Mouse (Mus musculus): ENCODE measurements around the gene Olfr1369-ps1.

Gene Olfr1369-ps1

GRCm38 (mm10) chr13:21111183-21111582, at the start of gene Olfr1369-ps1:
Gene Olfr1369-ps1, plus strand, starts transcription at chr13:21111483.
- 58% methylated on average over 3 of the region's 3 CpGs for WGBS

GRCm38 (mm10) chr13:21066021-21066420, 45.3 kb upstream of the Olfr1369-ps1 start:
- 82% methylated on average over 2 of the region's 2 CpGs for WGBS

- WGBS: 84% methylated on average over 3 of the region's 3 CpGs
Measured at GRCm38 (mm10) chr13:21074847-21075246, 36.4 kb upstream of the Olfr1369-ps1 start, which contains the start of gene Olfr1370. Gene Olfr1370, minus strand, starts transcription at chr13:21074947.

- WGBS: 72% methylated on average over 2 of the region's 2 CpGs
Measured at GRCm38 (mm10) chr13:21082686-21083085, 28.6 kb upstream of the Olfr1369-ps1 start.

- 97% methylated on average over 3 of the region's 3 CpGs for WGBS
Measured at GRCm38 (mm10) chr13:21109759-21110158, 1.5 kb upstream of the Olfr1369-ps1 start.

- WGBS: 91% methylated on average over 6 of the region's 6 CpGs
Measured at GRCm38 (mm10) chr13:21110441-21110840, 842 bp upstream of the Olfr1369-ps1 start.

GRCm38 (mm10) chr13:21114121-21114520, 2.8 kb downstream of the Olfr1369-ps1 start:
- WGBS: 79% methylated on average over 4 of the region's 4 CpGs

GRCm38 (mm10) chr13:21129339-21129738, 18.1 kb downstream of the Olfr1369-ps1 start, which contains the start of gene Olfr263:
Gene Olfr263, plus strand, starts transcription at chr13:21129639.
- 78% methylated on average over 3 of the region's 3 CpGs for WGBS

- WGBS: 62% methylated on average over 8 of the region's 8 CpGs
Measured at GRCm38 (mm10) chr13:21142421-21142820, 31.1 kb downstream of the Olfr1369-ps1 start.

- 81% methylated on average over 4 of the region's 4 CpGs for WGBS
Measured at GRCm38 (mm10) chr13:21145767-21146166, 34.5 kb downstream of the Olfr1369-ps1 start, which contains the start of gene Olfr1368. Gene Olfr1368, minus strand, starts transcription at chr13:21145867.

GRCm38 (mm10) chr13:21155888-21156287, 44.6 kb downstream of the Olfr1369-ps1 start:
- 85% methylated on average over 5 of the region's 5 CpGs for WGBS

GRCm38 (mm10) chr13:21158071-21158470, 46.8 kb downstream of the Olfr1369-ps1 start:
- WGBS: 19% methylated on average over 9 of the region's 9 CpGs

GRCm38 (mm10) chr13:21158785-21159474, 47.6 kb downstream of the Olfr1369-ps1 start:
- WGBS: 2% methylated on average over 19 of the region's 19 CpGs

- under 1% methylated on average over 15 of the region's 15 CpGs for WGBS
Measured at GRCm38 (mm10) chr13:21159475-21159819, 48.2 kb downstream of the Olfr1369-ps1 start.

- WGBS: under 1% methylated on average over 16 of the region's 16 CpGs
Measured at GRCm38 (mm10) chr13:21160041-21160511, 48.8 kb downstream of the Olfr1369-ps1 start.

- WGBS: under 1% methylated on average over 32 of the region's 32 CpGs
Measured at GRCm38 (mm10) chr13:21160657-21161590, 49.6 kb downstream of the Olfr1369-ps1 start.

GRCm38 (mm10) chr13:21161591-21161990, 50.3 kb downstream of the Olfr1369-ps1 start:
- 22% methylated on average over 2 of the region's 2 CpGs for WGBS

GRCm38 (mm10) chr13:21162591-21162990, 51.3 kb downstream of the Olfr1369-ps1 start:
- 47% methylated on average over 5 of the region's 5 CpGs for WGBS

- under 1% methylated on average over 27 of the region's 27 CpGs for WGBS
Measured at GRCm38 (mm10) chr13:21166936-21167909, 55.9 kb downstream of the Olfr1369-ps1 start.

GRCm38 (mm10) chr13:21167910-21168300, 56.6 kb downstream of the Olfr1369-ps1 start:
- WGBS: 1% methylated on average over 8 of the region's 8 CpGs

Measured in cerebral cortex, adult 2 months (tissue).